Mouse (Mus musculus) C2C12 (cell line): Measurements from ENCODE around the gene Ndufs7.

ENCODE experiments used
- CEBPB ChIP-seq: IDR thresholded peaks from one replicate; pipeline ENCODE4 v1.6.1; 2011; ENCODE audit warnings: low read depth, mild to moderate bottlenecking, control low read depth, moderate library complexity
- CTCF ChIP-seq: IDR thresholded peaks from one replicate; pipeline ENCODE4 v1.5.1; 2011; ENCODE audit not compliant: control insufficient read depth, insufficient read depth, insufficient read length
- FOSL1 ChIP-seq: IDR thresholded peaks from one replicate; pipeline ENCODE4 v1.8.0; 2011; ENCODE audit warnings: mild to moderate bottlenecking, low read length; ENCODE audit not compliant: poor library complexity, insufficient read depth, severe bottlenecking
- MAX ChIP-seq: IDR thresholded peaks from one replicate; pipeline ENCODE4 v1.6.1; 2011; ENCODE audit warnings: mild to moderate bottlenecking, control low read depth
- MYOD1 ChIP-seq: IDR thresholded peaks from one replicate; pipeline ENCODE4 v1.6.1; 2011; ENCODE audit warnings: low read depth; ENCODE audit not compliant: control insufficient read depth, insufficient read length
- MYOG ChIP-seq: IDR thresholded peaks from one replicate; pipeline ENCODE4 v1.6.1; 2011; ENCODE audit not compliant: control insufficient read depth, insufficient read length; ENCODE audit errors: extremely low read depth
- USF1 ChIP-seq: IDR thresholded peaks from one replicate; pipeline ENCODE4 v1.6.1; 2011; ENCODE audit warnings: low read depth, mild to moderate bottlenecking, control low read depth, moderate library complexity

- TF ChIP-seq CTCF (no peak), MYOD1 (no peak), USF1 (no peak), MYOG (no peak), FOSL1 (no peak), MAX (no peak), CEBPB (no peak)
Observed at GRCm38 (mm10) chr10:80244791-80245399, 4.0 kb upstream of the Ndufs7 start.
